Mouse (Mus musculus) hindbrain, embryonic 10.5 days (tissue): ENCODE measurements around the gene Nrarp. TPM values are rescaled to one million over a fixed set of nuclear protein-coding genes. Genes with fewer than 3 reads are reported as not detected.

Source experiments
- DNase-seq: peaks from one replicate; pipeline ENCODE4 v3.0.0-alpha.2; 2017; ENCODE audit warnings: low spot score
- H3K27ac ChIP-seq: fragments of 300-500 bp; sonication (generic); 2 replicates; pipeline ENCODE4 v1.5.1; 2016; ENCODE audit warnings: mild to moderate bottlenecking, moderate library complexity
- H3K27me3 ChIP-seq: fragments of 300-500 bp; sonication (generic); 2 replicates; pipeline ENCODE4 v1.6.1; 2016; ENCODE audit warnings: mild to moderate bottlenecking; ENCODE audit not compliant: poor library complexity, insufficient read depth, severe bottlenecking
- H3K36me3 ChIP-seq: fragments of 300-500 bp; sonication (generic); 2 replicates; pipeline ENCODE4 v1.6.1; 2016; ENCODE audit warnings: mild to moderate bottlenecking, moderate library complexity
- H3K4me1 ChIP-seq: fragments of 300-500 bp; sonication (generic); replicated peaks from 2 replicates; pipeline ENCODE4 v1.6.1; 2016; ENCODE audit warnings: mild to moderate bottlenecking
- H3K4me3 ChIP-seq: fragments of 300-500 bp; sonication (generic); 2 replicates; pipeline ENCODE4 v1.5.1; 2016; ENCODE audit warnings: mild to moderate bottlenecking, moderate library complexity
- H3K9me3 ChIP-seq: fragments of 300-500 bp; sonication (generic); 2 replicates; pipeline ENCODE4 v1.6.1; 2016; ENCODE audit warnings: mild to moderate bottlenecking, moderate library complexity
- WGBS: fragments of 180-500 bp; shearing (Covaris S2); methylation state at CpG from one replicate; pipeline ENCODE4 v1.1.7; 2016; 5-methylcytosine and 5-hydroxymethylcytosine counted together
- polyA plus RNA-seq: library from polyadenylated mRNA; unstranded; fragments of >200 nt; fragmentation: Nextera tagmentation; extraction: Ambion mirVana; gene quantifications from 2 replicates; pipeline ENCODE4 v1.2.1, GENCODE M21; 2016

The Nrarp gene
- polyA plus RNA-seq, 1 experiment from 2014 or later, result 108 TPM

DNA sequence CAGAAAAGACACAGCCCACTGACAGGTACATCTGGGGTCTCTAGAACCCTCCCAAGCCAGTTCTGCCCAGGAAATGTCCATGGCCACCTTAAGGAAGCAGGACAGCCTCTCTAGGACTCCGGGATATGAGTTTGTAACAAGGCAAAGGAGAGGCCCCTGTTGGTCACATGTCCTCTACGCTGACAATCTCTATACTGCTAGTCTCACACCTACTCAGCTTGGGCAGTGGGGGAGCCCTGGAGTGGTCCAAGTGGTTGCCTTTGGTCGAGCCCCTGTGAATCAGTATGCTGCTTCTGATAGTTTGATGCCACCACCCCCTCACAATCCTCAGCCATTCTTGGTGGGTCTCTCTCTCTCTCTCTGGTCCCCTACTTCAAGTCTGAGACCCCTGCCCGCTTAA is 13.1 kb upstream of the Nrarp start:
- WGBS, result 22% methylated on average over 4 of the region's 4 CpGs
- Histone ChIP-seq H3K4me1 (peaks cover 100% of the 10 kb centered on the region), H3K27ac (peak overlapping the region; percentile 95), H3K36me3 (no peaks in the 10 kb centered on the region), H3K27me3 (0 out of 2 replicates have a peak, but pooled peaks cover 4% of the 10 kb centered on the region), H3K4me3 (peak overlapping the region; percentile 55), H3K9me3 (no peaks in the 10 kb centered on the region)
- no peak for DNase-seq

GRCm38 (mm10) chr2:25167919-25168664 is 12.5 kb upstream of the Nrarp start:
- Histone ChIP-seq H3K4me1 (peaks cover 100% of the 10 kb centered on the region), H3K4me3 (peak overlapping the region; percentile 55), H3K27ac (peak overlapping the region; percentile 95), H3K27me3 (0 out of 2 replicates have a peak, but pooled peaks cover 4% of the 10 kb centered on the region), H3K9me3 (no peaks in the 10 kb centered on the region), H3K36me3 (no peaks in the 10 kb centered on the region)
- WGBS, result under 1% methylated on average over 40 of the region's 41 CpGs
- peak; percentile 89 for DNase-seq

GRCm38 (mm10) chr2:25168665-25168978 is 11.9 kb upstream of the Nrarp start:
- no peaks in the 10 kb centered on the region for H3K36me3 ChIP-seq
- peak overlapping the region; percentile 95 for H3K27ac ChIP-seq
- DNase-seq, result no peak
- peaks cover 97% of the 10 kb centered on the region for H3K4me1 ChIP-seq
- H3K4me3 ChIP-seq, result peak overlapping the region; percentile 55
- 2% methylated on average over 2 of the region's 2 CpGs for WGBS
- 0 out of 2 replicates have a peak, but pooled peaks cover 4% of the 10 kb centered on the region for H3K27me3 ChIP-seq
- H3K9me3 ChIP-seq, result no peaks in the 10 kb centered on the region

DNA sequence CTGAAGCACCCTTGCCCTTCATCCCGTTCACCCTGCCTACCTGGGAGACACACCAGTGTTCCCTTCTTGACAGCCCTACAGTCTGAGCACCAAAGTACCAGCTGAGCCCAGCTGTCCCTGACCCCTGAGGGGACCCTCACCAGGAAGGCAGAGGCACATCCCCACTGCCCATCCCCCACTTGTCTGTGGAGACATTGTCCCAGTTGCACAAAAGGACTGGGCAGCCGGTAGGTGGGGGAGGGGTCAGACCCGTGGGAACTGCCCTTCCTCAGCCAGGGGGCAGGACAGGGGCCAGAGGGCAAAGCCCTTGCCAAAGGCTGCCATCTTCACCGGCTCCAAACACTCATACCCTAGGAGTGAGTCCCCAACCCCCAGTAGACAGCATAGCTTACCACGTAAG is 10.8 kb upstream of the Nrarp start:
- WGBS, result 12% methylated on average over 5 of the region's 5 CpGs
- Histone ChIP-seq H3K9me3 (no peaks in the 10 kb centered on the region), H3K27ac (peak overlapping the region; percentile 95), H3K4me3 (peak overlapping the region; percentile 28), H3K4me1 (peaks cover 97% of the 10 kb centered on the region), H3K27me3 (0 out of 2 replicates have a peak, but pooled peaks cover 6% of the 10 kb centered on the region), H3K36me3 (no peaks in the 10 kb centered on the region)
- DNase-seq, result peak; percentile 86

DNA sequence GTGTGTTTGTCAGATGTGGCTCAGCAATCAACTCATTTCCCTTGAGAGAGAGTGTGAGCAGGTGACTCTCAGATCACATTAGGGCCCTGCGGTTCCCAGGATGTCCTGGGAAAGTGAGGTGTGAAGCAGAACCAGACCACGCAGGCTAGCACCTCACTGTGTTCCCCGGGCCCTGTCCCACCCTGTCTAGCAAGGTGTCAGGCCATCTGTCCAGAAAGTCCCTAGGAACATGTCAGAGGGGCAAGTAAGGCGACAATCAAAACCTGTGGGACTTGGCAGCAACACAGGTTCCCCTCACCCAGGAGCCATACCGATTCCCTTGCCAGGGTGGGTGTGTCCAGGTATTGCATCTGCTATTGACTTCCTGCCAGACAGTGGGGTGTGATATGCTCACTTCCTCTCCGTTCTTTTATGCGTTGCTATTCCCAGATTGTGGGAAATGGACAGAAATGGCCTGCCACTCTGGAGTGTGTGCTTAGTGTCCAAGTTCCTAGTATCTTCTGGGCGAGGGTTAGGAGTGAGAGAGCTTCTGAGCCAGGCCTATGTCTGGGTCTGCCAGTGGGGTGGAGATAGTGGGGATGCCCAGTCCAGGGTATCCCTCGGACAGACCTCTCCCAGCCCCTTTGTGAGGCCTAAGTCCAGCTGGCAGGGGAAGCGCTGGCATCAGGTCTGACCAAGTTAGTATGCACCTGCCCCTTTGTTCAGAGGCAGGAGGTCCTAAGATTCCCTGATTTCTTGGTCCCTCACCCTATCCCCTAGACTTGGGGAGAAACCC is 10.0 kb upstream of the Nrarp start:
- WGBS, result 78% methylated on average over 10 of the region's 10 CpGs
- peaks cover 97% of the 10 kb centered on the region for H3K4me1 ChIP-seq

DNA sequence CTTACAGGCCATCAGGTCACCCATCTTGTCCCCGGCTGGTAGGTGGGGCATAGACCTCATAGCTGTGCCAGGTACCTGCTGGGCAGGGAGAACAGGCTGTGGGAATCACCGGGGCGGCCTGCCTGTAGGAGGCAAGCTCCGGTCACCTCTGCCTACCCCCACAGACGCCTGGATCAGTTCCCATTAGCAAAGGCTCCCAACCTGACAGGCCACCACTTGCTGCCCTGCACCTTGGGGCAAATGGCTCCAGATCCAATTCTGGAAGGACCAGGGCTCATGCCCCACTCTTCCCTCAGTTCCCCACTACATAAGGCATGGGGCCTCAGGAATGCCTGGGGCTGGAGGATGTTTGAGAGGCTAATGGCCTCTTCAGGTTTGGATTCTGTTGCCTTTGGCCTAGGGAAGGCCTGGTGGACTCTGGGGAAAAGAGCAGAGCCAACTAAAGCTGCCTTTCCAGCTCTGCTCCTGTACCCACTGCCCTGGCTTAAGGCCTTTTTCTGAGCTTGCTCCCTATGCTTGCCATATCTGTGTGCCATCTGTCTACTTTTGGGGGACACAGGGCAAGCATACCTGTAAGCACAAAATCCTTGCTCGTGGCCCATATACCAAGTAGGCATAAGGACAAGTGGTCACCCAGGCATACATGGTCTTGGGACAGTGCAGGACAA is 9.3 kb upstream of the Nrarp start:
- 85% methylated on average over 6 of the region's 6 CpGs for WGBS
- Histone ChIP-seq H3K9me3 (no peaks in the 10 kb centered on the region), H3K4me3 (no peak overlapping the region), H3K27ac (peak overlapping the region; percentile 95), H3K27me3 (0 out of 2 replicates have a peak, but pooled peaks cover 6% of the 10 kb centered on the region), H3K4me1 (peaks cover 97% of the 10 kb centered on the region), H3K36me3 (no peaks in the 10 kb centered on the region)
- DNase-seq, result no peak

More for the DNA sequence above, 10.0 kb upstream of the Nrarp start:
- Histone ChIP-seq H3K27ac (peak overlapping the region; percentile 95), H3K9me3 (no peaks in the 10 kb centered on the region), H3K4me3 (peak overlapping the region; percentile 28), H3K27me3 (0 out of 2 replicates have a peak, but pooled peaks cover 6% of the 10 kb centered on the region), H3K36me3 (no peaks in the 10 kb centered on the region)
- no peak for DNase-seq

GRCm38 (mm10) chr2:25171769-25172153 is 8.8 kb upstream of the Nrarp start:
- Histone ChIP-seq H3K9me3 (no peaks in the 10 kb centered on the region), H3K36me3 (no peaks in the 10 kb centered on the region), H3K4me3 (no peak overlapping the region), H3K4me1 (peaks cover 97% of the 10 kb centered on the region), H3K27ac (peak overlapping the region; percentile 95), H3K27me3 (0 out of 2 replicates have a peak, but pooled peaks cover 9% of the 10 kb centered on the region)
- 68% methylated on average over 1 of the region's 1 CpGs for WGBS
- DNase-seq, result no peak

DNA sequence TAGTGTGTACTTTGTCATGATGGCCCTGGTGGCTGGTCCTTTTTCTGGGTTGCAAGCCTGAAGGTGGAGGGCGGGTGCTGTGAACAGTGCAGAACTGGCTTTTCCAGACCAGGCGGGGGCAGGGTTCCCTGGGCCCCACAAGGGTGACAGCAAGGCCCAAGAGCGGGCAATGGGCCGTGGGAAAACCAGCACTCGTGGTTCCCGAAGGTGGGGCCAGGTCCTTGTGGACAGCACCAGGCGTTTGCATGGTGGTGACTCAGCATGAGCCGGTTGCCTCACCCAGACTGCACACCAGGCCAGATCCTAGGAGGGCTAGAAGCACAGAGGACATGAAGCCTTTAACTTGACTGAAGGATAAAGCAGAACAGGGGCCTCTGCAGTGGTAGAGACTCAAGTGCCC is 7.9 kb upstream of the Nrarp start:
- H3K36me3 ChIP-seq, result no peaks in the 10 kb centered on the region
- H3K4me1 ChIP-seq, result peaks cover 97% of the 10 kb centered on the region
- H3K9me3 ChIP-seq, result no peaks in the 10 kb centered on the region
- 0 out of 2 replicates have a peak, but pooled peaks cover 9% of the 10 kb centered on the region for H3K27me3 ChIP-seq
- no peak overlapping the region for H3K4me3 ChIP-seq
- 79% methylated on average over 8 of the region's 8 CpGs for WGBS
- H3K27ac ChIP-seq, result peak overlapping the region; percentile 95
- no peak for DNase-seq

DNA sequence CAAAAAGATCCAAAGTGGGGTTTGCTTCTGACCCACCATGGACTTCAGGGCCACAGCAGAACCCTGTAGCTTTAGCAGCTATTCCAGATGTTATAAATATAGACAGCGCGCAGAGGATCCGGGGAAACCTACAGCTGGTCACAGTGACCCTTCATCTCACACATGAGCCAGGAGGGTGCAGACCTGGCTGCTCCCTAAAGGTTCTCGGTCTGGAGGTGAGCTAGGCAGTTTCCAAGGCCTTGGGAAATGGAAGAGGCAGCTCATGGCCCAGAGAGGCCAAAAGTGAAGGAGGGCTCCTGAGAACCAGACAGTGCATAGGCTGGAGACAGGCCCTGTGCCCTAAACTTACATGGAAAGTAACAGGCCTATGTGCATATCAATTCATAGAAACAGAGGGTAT is 6.7 kb upstream of the Nrarp start:
- H3K27ac ChIP-seq, result peak overlapping the region; percentile 95; the same call in 1 of the 2 replicates
- no peak for DNase-seq
- peaks cover 97% of the 10 kb centered on the region for H3K4me1 ChIP-seq
- 90% methylated on average over 4 of the region's 4 CpGs for WGBS
- H3K9me3 ChIP-seq, result no peaks in the 10 kb centered on the region
- H3K27me3 ChIP-seq, result peaks cover 13% of the 10 kb centered on the region; the same call in 1 of the 2 replicates
- H3K4me3 ChIP-seq, result no peak overlapping the region
- no peaks in the 10 kb centered on the region for H3K36me3 ChIP-seq

- H3K4me3 ChIP-seq, result 0 out of 2 replicates have a peak overlapping the region, but pooled peaks have one; percentile 3
- H3K4me1 ChIP-seq, result peaks cover 97% of the 10 kb centered on the region
- peak overlapping the region; percentile 98 for H3K27ac ChIP-seq
Observed at GRCm38 (mm10) chr2:25174866-25175689, 5.5 kb upstream of the Nrarp start.

DNA sequence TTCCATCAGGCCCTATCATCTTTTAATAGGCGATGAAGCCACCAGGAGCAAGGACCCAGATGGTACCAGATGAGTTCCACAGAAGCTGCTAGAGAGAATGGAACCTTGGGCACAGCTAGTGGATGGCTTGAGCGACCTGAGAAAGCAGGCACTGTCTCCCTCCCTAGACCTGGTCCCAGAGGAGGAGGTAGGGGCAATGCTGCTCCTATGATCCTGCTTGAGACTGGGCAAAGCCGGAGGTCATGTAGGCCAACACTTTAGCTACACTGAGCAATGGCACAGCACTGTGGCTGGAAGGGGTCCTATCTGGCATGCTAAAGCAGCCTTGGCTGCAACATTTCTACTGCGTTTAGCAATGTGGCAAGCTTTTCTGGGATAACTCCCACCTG is 4.9 kb upstream of the Nrarp start:
- WGBS, result 80% methylated on average over 4 of the region's 4 CpGs
- Histone ChIP-seq H3K27me3 (peaks cover 21% of the 10 kb centered on the region; the same call in 1 of the 2 replicates), H3K4me1 (peaks cover 94% of the 10 kb centered on the region), H3K36me3 (no peaks in the 10 kb centered on the region), H3K4me3 (0 out of 2 replicates have a peak overlapping the region, but pooled peaks have one; percentile 3), H3K27ac (peak overlapping the region; percentile 98), H3K9me3 (no peaks in the 10 kb centered on the region)
- no peak for DNase-seq

More at GRCm38 (mm10) chr2:25174866-25175689, 5.5 kb upstream of the Nrarp start:
- peaks cover 21% of the 10 kb centered on the region; the same call in 1 of the 2 replicates for H3K27me3 ChIP-seq
- WGBS, result 51% methylated on average over 7 of the region's 7 CpGs
- H3K36me3 ChIP-seq, result no peaks in the 10 kb centered on the region
- no peak for DNase-seq
- no peaks in the 10 kb centered on the region for H3K9me3 ChIP-seq

DNA sequence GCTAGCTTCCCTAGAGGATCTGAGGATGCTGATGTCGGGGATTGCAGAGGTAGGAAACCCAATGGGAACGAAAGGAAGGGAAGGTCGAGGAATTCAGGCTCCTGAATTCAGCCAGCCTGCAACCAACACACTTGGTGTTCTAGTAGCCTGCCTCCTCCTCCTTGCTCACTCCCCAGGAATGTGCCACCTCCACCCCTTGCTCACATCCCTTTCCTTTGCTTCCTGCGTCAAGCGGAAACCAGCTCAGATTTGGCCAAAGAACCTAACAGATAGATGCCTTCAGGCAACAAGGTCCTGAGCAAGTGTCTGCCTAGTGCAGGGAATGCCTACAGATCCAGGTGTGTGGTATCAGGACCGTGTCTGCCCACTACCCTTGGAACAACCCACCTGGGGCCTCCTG is 4.0 kb upstream of the Nrarp start:
- H3K4me3 ChIP-seq, result peak overlapping the region; percentile 45
- no peaks in the 10 kb centered on the region for H3K36me3 ChIP-seq
- H3K27me3 ChIP-seq, result peaks cover 21% of the 10 kb centered on the region; the same call in 1 of the 2 replicates
- H3K9me3 ChIP-seq, result no peaks in the 10 kb centered on the region
- no peak for DNase-seq
- peak overlapping the region; percentile 98 for H3K27ac ChIP-seq
- H3K4me1 ChIP-seq, result peaks cover 89% of the 10 kb centered on the region
- WGBS, result 66% methylated on average over 6 of the region's 6 CpGs
